Mouse (Mus musculus): Measurements from ENCODE around the gene H2-DMb2. TPM values are rescaled to one million over a fixed set of nuclear protein-coding genes. Genes with fewer than 3 reads are reported as not detected.
"Not testable (repeated sequence)": the region's sequence is repeated elsewhere in the genome, so short reads cannot be mapped to it uniquely, and the experiment has no call there.

The H2-DMb2 gene
- polyA plus RNA-seq, 1 experiment from 2014 or later: not detected

GRCm38 (mm10) chr17:34141448-34141847, 1.7 kb upstream of the H2-DMb2 start:
- no peaks in the 10 kb centered on the region for H3K9me3 ChIP-seq (replicated peaks)
- H3K27ac ChIP-seq: no peak overlapping the region
- peaks cover 51% of the 10 kb centered on the region for H3K27me3 ChIP-seq
- H3K36me3 ChIP-seq (ENCODE audit: poor library complexity, severe bottlenecking): no peaks in the 10 kb centered on the region
- no peak overlapping the region for H3K9ac ChIP-seq
- no peak for ATAC-seq
- no peak overlapping the region for H3K4me3 ChIP-seq
- H3K4me1 ChIP-seq: peaks cover 13% of the 10 kb centered on the region
- 56% methylated on average over 4 of the region's 4 CpGs for WGBS
- no peak overlapping the region for H3K4me2 ChIP-seq

DNA sequence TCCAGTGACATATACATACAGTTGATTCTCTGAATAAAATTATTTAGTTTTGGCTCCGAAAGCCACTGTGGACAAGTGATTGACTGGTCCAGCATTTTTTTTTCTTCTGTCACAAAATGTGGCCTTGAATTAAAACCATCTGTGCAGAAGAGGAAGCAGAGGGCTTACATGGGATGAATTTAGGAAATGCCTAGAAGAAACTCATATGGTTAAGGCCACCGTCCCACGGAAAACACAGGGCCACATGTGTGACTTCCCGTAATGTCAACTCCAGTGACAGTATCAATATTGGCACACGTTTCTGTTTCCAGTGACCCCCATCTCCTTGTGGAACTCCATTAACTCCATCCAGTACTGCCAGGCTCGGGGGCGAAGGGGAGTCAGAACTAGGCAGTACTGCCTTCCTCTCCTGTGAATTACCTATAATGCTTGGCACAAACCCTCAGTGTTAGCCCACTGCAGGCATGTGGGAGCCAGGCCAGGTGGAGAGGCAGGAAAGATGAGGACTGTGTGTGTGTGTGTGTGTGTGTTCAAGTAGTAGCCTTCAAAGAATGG, 574 bp upstream of the H2-DMb2 start:
- Histone ChIP-seq H3K9me3 (replicated peaks) (no peaks in the 10 kb centered on the region), H3K36me3 (ENCODE audit: poor library complexity, severe bottlenecking) (no peaks in the 10 kb centered on the region), H3K4me3 (no peak overlapping the region), H3K27me3 (peaks cover 41% of the 10 kb centered on the region), H3K27ac (no peak overlapping the region; the same call in 1 of the 2 replicates), H3K4me1 (peaks cover 13% of the 10 kb centered on the region), H3K4me2 (no peak overlapping the region), H3K9ac (no peak overlapping the region)
- WGBS: 83% methylated on average over 7 of the region's 7 CpGs
- no peak for ATAC-seq

GRCm38 (mm10) chr17:34143461-34143860, 354 bp downstream of the H2-DMb2 start:
- no peak overlapping the region for H3K27ac ChIP-seq
- 45% methylated on average over 3 of the region's 5 CpGs for WGBS
- H3K4me2 ChIP-seq: no peak overlapping the region
- H3K4me3 ChIP-seq: no peak overlapping the region
- no peaks in the 10 kb centered on the region for H3K9me3 ChIP-seq (replicated peaks)
- no peak for ATAC-seq
- no peak overlapping the region for H3K9ac ChIP-seq
- H3K27me3 ChIP-seq: peaks cover 31% of the 10 kb centered on the region
- H3K4me1 ChIP-seq: peaks cover 13% of the 10 kb centered on the region
- no peaks in the 10 kb centered on the region for H3K36me3 ChIP-seq (ENCODE audit: poor library complexity, severe bottlenecking)

- not testable (repeated sequence) for H3K9ac ChIP-seq; H3K4me3 ChIP-seq; H3K9me3 ChIP-seq (replicated peaks); H3K27ac ChIP-seq; H3K4me1 ChIP-seq; H3K4me2 ChIP-seq; H3K36me3 ChIP-seq (ENCODE audit: poor library complexity, severe bottlenecking); ATAC-seq
- 91% methylated on average over 4 of the region's 4 CpGs for WGBS
- peaks cover 24% of the 10 kb centered on the region for H3K27me3 ChIP-seq
Measured at GRCm38 (mm10) chr17:34144221-34144620, 1.1 kb downstream of the H2-DMb2 start.

DNA sequence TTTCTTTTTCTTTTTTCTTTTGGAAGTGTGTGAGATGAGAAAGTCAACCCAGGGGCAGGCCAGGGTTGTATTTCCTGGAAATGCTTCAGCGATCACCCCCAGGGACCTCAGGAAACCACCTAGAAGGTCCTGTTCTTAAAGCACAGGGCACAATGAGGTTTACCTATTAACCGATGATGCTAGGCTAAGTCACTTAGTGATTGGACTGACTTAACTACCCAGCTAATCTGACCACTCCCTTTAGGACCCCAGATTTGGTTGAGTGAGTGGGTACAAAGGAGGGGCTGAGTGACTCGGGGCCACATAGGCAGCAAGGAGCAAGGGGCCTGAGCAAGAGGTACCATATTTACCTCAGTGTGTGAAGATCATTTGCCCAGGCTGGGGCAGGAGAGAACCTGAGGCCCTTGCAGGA, 1.9 kb downstream of the H2-DMb2 start:
- no peak overlapping the region for H3K4me2 ChIP-seq
- H3K27me3 ChIP-seq: peaks cover 16% of the 10 kb centered on the region
- H3K9me3 ChIP-seq (replicated peaks): no peaks in the 10 kb centered on the region
- no peaks in the 10 kb centered on the region for H3K36me3 ChIP-seq (ENCODE audit: poor library complexity, severe bottlenecking)
- H3K4me3 ChIP-seq: no peak overlapping the region
- H3K4me1 ChIP-seq: peaks cover 2% of the 10 kb centered on the region
- no peak overlapping the region for H3K27ac ChIP-seq
- H3K9ac ChIP-seq: no peak overlapping the region
- 67% methylated on average over 3 of the region's 3 CpGs for WGBS
- ATAC-seq: no peak

- H3K4me3 ChIP-seq: no peak within 1 kb of the TSS
- H3K4me2 ChIP-seq: no peak within 1 kb of the TSS
- no peaks in the 10 kb centered on the region for H3K4me1 ChIP-seq
- H3K9me3 ChIP-seq (replicated peaks): no peaks in the 10 kb centered on the region
- H3K9ac ChIP-seq: no peak within 1 kb of the TSS
- no peak within 1 kb of the TSS for H3K27ac ChIP-seq
- 61% methylated on average over 4 of the region's 4 CpGs for WGBS
- no peak for ATAC-seq
- H3K27me3 ChIP-seq: no peaks in the 10 kb centered on the region
- no peaks in the 10 kb centered on the region for H3K36me3 ChIP-seq (ENCODE audit: poor library complexity, severe bottlenecking)
Measured at GRCm38 (mm10) chr17:34152923-34153322, 9.8 kb downstream of the H2-DMb2 start, which contains the start of gene H2-DMb1. H2-DMb1 (plus strand) TSS chr17:34153072.

GRCm38 (mm10) chr17:34155534-34155933, 12.4 kb downstream of the H2-DMb2 start:
- Histone ChIP-seq H3K9ac (no peak overlapping the region), H3K36me3 (ENCODE audit: poor library complexity, severe bottlenecking) (no peaks in the 10 kb centered on the region), H3K4me1 (no peaks in the 10 kb centered on the region), H3K4me3 (no peak overlapping the region), H3K27ac (no peak overlapping the region), H3K4me2 (no peak overlapping the region), H3K9me3 (replicated peaks) (no peaks in the 10 kb centered on the region), H3K27me3 (peaks cover 3% of the 10 kb centered on the region; the same call in 1 of the 2 replicates)
- WGBS: 55% methylated on average over 5 of the region's 5 CpGs
- no peak for ATAC-seq

DNA sequence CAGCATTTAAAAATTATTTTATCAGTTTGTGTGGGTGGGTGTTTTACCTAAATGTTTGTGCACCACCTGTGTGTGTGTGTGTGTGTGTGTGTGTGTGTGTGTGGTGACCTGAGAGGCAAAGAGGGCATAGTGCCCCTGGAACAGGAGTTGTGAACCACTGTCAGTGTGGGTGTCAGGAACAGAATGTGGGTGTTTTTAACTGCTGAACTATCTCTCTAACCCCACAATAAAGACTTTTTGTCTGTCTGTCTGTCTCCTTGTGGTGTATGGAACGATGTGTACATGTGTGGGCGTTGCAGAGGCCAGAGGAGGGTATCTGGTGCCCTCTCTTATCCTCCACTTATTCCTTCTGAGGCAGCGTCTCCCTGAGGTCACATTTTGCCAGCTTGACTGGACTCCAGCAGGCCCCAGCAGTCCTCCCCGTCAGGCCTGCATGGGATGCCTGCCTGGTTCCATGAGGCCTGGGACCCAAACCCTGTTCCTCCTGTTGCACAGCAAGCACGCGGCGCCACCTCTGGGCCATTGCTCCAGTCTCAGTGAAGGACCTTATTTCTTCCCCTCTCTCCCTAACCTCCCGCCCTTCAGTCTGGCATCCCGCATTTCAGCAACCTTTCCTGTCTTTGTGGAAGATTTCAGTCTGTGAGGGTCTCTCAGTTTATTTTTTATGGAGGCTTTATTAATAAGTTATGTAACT, 21.2 kb downstream of the H2-DMb2 start:
- no peak for ATAC-seq

DNA sequence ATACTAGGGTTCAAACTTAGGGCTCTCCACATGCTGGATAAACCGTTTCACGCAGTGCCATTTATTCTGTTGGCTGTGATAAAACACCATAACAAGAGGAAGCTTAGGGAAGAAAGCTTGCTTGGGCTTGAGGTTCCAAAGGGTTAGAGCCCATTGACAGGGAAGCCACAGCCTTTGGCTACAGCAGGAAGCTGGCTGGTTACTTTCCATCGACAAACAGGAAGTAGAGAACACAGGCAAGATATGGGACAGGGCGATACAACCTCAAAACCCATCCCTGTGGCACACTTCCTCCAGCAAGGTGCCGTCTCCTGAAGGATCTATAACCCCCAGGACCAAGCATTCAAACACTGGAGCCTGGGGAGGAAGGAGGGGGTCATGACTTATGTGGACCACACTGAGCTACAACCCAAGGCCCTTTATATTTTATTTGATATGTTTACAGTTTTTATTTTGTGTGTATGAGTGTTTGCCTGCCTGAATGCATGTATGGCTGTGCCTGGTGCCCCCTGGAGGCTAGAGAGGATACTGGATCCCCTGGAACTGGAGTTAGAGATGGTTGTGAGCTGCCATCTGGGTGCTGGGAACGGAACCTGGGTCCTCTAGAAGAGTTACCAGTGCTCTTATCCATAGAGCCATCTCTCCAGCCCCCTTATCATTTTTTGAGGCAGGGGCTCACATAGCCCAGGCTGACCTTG, 22.1 kb downstream of the H2-DMb2 start:
- WGBS: 87% methylated on average over 6 of the region's 6 CpGs
- ATAC-seq: no peak
- no peaks in the 10 kb centered on the region for H3K36me3 ChIP-seq (ENCODE audit: poor library complexity, severe bottlenecking)
- no peaks in the 10 kb centered on the region; the same call in 1 of the 2 replicates for H3K9me3 ChIP-seq (replicated peaks)
- peaks cover 13% of the 10 kb centered on the region for H3K27me3 ChIP-seq
- no peak overlapping the region for H3K4me2 ChIP-seq
- H3K4me1 ChIP-seq: no peaks in the 10 kb centered on the region
- no peak overlapping the region for H3K27ac ChIP-seq
- no peak overlapping the region for H3K4me3 ChIP-seq
- H3K9ac ChIP-seq: no peak overlapping the region

More for the DNA sequence above, 21.2 kb downstream of the H2-DMb2 start:
- H3K27me3 ChIP-seq: peaks cover 13% of the 10 kb centered on the region
- WGBS: 39% methylated on average over 9 of the region's 9 CpGs
- no peak overlapping the region for H3K4me2 ChIP-seq
- H3K27ac ChIP-seq: no peak overlapping the region
- H3K36me3 ChIP-seq (ENCODE audit: poor library complexity, severe bottlenecking): no peaks in the 10 kb centered on the region
- no peak overlapping the region for H3K9ac ChIP-seq
- H3K9me3 ChIP-seq (replicated peaks): no peaks in the 10 kb centered on the region; the same call in 1 of the 2 replicates
- H3K4me1 ChIP-seq: no peaks in the 10 kb centered on the region
- H3K4me3 ChIP-seq: no peak overlapping the region

DNA sequence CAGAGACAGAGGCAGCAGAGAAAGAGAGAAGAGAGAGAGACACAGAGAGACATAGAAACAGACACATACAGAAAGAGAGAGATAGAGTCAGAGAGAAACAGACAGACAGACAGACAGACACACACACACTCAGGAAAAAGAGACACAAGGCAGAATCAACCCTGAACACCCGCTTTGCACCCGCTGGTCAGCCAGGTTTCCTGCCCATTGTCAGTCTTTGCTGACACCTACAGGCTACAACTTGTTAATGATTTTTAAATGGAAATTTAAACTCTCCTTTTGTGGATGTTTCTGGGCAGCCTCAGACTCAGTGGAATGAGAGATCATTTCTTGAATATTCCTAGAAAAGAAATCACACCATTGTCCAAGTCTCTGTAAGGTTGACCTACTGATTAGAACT, 26.2 kb downstream of the H2-DMb2 start:
- no peaks in the 10 kb centered on the region for H3K4me1 ChIP-seq
- WGBS: 0% methylated on average over 2 of the region's 2 CpGs
- no peak overlapping the region for H3K4me3 ChIP-seq
- no peak overlapping the region for H3K27ac ChIP-seq
- H3K27me3 ChIP-seq: peaks cover 10% of the 10 kb centered on the region; the same call in 1 of the 2 replicates
- H3K9ac ChIP-seq: no peak overlapping the region
- H3K4me2 ChIP-seq: no peak overlapping the region
- H3K9me3 ChIP-seq (replicated peaks): peaks cover 7% of the 10 kb centered on the region; the same call in 1 of the 2 replicates
- ATAC-seq: no peak
- H3K36me3 ChIP-seq (ENCODE audit: poor library complexity, severe bottlenecking): no peaks in the 10 kb centered on the region

- WGBS: 19% methylated on average over 4 of the region's 4 CpGs
- no peak overlapping the region for H3K27ac ChIP-seq
- H3K9me3 ChIP-seq (replicated peaks): peaks cover 7% of the 10 kb centered on the region; the same call in 1 of the 2 replicates
- no peaks in the 10 kb centered on the region for H3K36me3 ChIP-seq (ENCODE audit: poor library complexity, severe bottlenecking)
- ATAC-seq: no peak
- no peak overlapping the region for H3K4me2 ChIP-seq
- H3K9ac ChIP-seq: no peak overlapping the region
- H3K27me3 ChIP-seq: peaks cover 10% of the 10 kb centered on the region; the same call in 1 of the 2 replicates
- H3K4me1 ChIP-seq: no peaks in the 10 kb centered on the region
- no peak overlapping the region for H3K4me3 ChIP-seq
Measured at GRCm38 (mm10) chr17:34170487-34170876, 27.4 kb downstream of the H2-DMb2 start.

DNA sequence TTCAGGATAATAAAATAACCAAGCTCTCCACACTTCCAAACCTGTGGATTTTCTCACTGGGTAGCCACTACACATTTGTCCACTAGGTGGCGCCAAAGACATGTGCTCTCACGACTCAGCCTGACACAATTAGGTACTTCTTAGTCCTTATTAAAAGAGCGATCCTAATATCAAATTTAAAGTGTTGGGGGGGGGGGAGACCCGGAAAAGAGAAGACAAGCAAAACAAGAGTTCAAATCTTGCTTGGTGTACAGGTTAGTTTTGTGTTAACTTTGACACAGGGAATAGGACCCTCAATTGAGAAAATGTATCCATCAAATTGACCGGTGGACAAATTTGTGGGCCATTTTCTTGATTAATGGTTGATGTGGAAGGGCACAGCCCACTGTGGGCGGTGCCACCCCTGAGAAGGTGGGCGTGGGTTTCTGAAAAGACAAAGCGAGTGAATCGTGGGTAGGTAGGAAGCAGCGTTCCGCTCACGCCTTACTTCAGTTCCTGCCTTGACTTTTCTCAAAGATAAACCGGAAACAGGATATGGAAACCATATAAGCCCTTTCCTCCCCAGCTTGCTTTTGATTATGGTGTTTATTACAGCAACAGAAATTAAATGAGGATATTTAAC, 27.9 kb downstream of the H2-DMb2 start:
- WGBS: 42% methylated on average over 13 of the region's 13 CpGs
- Histone ChIP-seq H3K36me3 (ENCODE audit: poor library complexity, severe bottlenecking) (no peaks in the 10 kb centered on the region), H3K9ac (no peak overlapping the region), H3K27ac (no peak overlapping the region), H3K4me1 (no peaks in the 10 kb centered on the region), H3K4me3 (no peak overlapping the region), H3K4me2 (no peak overlapping the region), H3K9me3 (replicated peaks) (peaks cover 7% of the 10 kb centered on the region; the same call in 1 of the 2 replicates), H3K27me3 (peaks cover 10% of the 10 kb centered on the region; the same call in 1 of the 2 replicates)
- no peak for ATAC-seq
